Mouse (Mus musculus): ENCODE measurements at regions not wholly inside any gene's neighbourhood (a gene's known extent, or its start where the extent isn't known, plus 50 kb on each side); places are given as distances from the start of the nearest gene placed in this dataset.
"Not testable (repeated sequence)": the region's sequence is repeated elsewhere in the genome, so short reads cannot be mapped to it uniquely, and the experiment has no call there.

DNA sequence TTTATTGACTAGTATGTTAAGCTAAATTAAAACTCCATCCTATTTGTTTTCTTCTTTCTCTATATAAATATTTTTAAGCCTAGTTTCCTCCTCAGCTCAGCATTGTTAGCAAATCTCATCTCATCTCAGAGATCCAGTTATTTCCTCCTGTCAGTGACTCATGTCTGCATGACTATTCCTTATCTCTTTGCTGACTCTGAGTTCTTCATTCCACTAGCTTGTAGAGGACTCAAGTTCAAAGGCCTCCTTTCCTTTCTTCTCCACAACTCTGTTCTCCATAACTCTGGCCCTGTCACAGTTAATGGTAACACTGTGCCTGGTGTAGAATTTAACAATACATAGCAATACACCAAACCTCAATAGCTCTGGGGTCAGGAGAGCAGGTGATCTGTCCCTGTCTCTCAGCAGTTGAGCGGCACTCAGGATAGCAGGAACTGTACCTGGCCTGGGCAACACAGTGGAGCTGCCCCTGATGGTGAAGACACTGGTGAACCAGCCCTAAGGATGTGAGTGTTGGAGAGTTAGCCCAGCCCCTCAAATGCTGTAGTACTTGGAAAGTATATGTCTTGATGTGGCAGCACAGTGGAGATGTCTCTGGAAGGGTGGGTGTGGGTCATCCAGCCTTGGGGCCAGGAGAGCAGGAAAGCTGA lies 213.3 kb upstream of the Atp10a start:
- H3K27me3 ChIP-seq (replicated peaks) = no peaks in the 10 kb centered on the region
- 92% methylated on average over 1 of the region's 1 CpGs for WGBS
- no peak overlapping the region for H3K4me3 ChIP-seq
- no peaks in the 10 kb centered on the region for H3K36me3 ChIP-seq
- H3K27ac ChIP-seq = no peak overlapping the region
- H3K9me3 ChIP-seq = no peaks in the 10 kb centered on the region
- ATAC-seq (ENCODE audit: low FRiP score, low read depth) = no peak
- no peak overlapping the region for H3K4me2 ChIP-seq (replicated peaks)
- no peak overlapping the region for H3K9ac ChIP-seq
- H3K4me1 ChIP-seq = no peaks in the 10 kb centered on the region

DNA sequence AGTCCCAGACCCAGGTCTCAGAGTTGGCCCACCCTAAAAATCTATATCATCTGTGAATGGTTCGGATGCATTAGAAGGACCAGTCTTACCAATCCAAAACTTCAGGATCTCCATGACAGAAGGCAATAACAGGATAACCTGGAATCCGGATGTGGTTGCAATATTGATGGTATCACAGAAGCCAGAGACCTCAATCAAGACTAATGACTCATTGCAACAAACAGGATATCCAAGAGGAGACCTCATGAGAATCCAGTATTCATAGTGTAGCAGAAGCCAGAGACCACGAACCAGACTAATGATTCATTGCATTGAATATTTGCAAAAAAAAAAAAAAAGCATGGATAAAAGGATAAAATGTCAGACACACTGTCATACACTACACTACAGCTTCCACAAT lies 212.7 kb upstream of the Atp10a start:
- no peaks in the 10 kb centered on the region for H3K27me3 ChIP-seq (replicated peaks)
- no peaks in the 10 kb centered on the region for H3K36me3 ChIP-seq
- H3K4me2 ChIP-seq (replicated peaks) = no peak overlapping the region
- no peaks in the 10 kb centered on the region for H3K9me3 ChIP-seq
- H3K9ac ChIP-seq = no peak overlapping the region
- no peak overlapping the region for H3K27ac ChIP-seq
- ATAC-seq (ENCODE audit: low FRiP score, low read depth) = no peak
- WGBS = 91% methylated on average over 3 of the region's 3 CpGs
- H3K4me1 ChIP-seq = no peaks in the 10 kb centered on the region
- no peak overlapping the region for H3K4me3 ChIP-seq

DNA sequence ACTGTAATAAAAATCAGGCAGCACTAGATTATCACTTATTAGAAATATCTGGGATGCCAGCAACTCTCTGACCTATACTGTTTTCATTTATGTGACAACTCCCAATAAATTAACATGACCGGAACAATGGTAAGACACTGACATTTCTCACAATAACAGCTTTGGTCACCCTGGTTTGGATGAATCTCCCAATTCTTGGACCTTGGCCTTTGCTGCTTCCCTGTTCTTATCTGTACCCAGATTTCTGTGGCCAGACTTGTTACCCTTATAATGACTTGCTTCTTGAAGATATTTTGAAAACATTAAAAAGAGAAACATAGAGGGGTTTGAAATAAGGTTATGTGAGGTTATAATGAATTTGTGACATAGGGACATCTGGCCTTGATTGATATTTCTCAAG lies 210.2 kb upstream of the Atp10a start:
- Histone ChIP-seq H3K27me3 (replicated peaks) (no peaks in the 10 kb centered on the region), H3K36me3 (no peaks in the 10 kb centered on the region), H3K4me2 (replicated peaks) (no peak overlapping the region), H3K4me3 (no peak overlapping the region), H3K27ac (no peak overlapping the region), H3K9me3 (no peaks in the 10 kb centered on the region), H3K4me1 (no peaks in the 10 kb centered on the region), H3K9ac (no peak overlapping the region)
- 89% methylated on average over 1 of the region's 1 CpGs for WGBS
- ATAC-seq (ENCODE audit: low FRiP score, low read depth) = no peak

DNA sequence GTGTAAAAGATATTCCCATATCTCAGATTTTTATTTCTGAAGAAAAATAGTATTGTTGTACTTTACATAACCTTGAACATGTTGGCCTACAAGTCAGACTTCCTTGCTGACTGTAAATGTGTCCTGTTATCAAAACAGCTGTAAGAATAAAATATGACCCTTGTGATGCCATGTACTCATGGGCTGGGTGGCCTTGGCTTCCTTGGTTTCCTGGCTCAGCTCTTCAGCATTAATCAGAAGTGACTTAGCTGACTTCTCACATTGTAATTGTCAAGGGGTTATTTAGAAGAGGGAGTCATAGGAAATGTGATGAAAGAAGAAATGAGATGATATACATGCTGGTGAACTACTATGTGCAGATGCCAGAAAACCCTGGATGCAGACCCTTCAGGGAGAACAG lies 209.7 kb upstream of the Atp10a start:
- H3K27ac ChIP-seq = no peak overlapping the region
- H3K36me3 ChIP-seq = no peaks in the 10 kb centered on the region
- H3K9ac ChIP-seq = no peak overlapping the region
- no peak overlapping the region for H3K4me2 ChIP-seq (replicated peaks)
- no peaks in the 10 kb centered on the region for H3K4me1 ChIP-seq
- no peak for ATAC-seq (ENCODE audit: low FRiP score, low read depth)
- no peak overlapping the region for H3K4me3 ChIP-seq
- no peaks in the 10 kb centered on the region for H3K9me3 ChIP-seq
- H3K27me3 ChIP-seq (replicated peaks) = no peaks in the 10 kb centered on the region

DNA sequence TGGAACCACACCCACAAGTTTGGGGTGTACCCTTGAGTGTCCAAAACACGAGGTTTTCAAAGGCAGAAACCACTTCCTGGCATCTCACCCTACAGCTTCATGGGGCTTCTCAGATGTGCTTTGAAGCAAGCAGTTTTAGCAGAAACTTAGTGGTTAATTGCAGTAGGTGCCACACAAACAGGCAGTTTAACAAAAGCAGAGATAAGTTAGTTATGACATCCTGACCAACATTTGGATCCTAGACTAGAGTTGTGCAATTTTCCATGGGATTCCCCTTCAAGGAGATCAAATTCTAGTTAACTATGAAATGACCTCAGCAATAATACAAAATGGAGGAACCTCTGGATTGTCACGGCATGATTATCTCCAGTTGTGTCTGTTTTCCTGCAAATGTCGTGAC lies 207.2 kb upstream of the Atp10a start:
- Histone ChIP-seq H3K4me3 (no peak overlapping the region), H3K4me1 (no peaks in the 10 kb centered on the region), H3K27me3 (replicated peaks) (no peaks in the 10 kb centered on the region), H3K36me3 (no peaks in the 10 kb centered on the region), H3K9me3 (no peaks in the 10 kb centered on the region), H3K4me2 (replicated peaks) (no peak overlapping the region), H3K9ac (no peak overlapping the region), H3K27ac (no peak overlapping the region)
- ATAC-seq (ENCODE audit: low FRiP score, low read depth) = no peak
- WGBS = 72% methylated on average over 3 of the region's 3 CpGs

DNA sequence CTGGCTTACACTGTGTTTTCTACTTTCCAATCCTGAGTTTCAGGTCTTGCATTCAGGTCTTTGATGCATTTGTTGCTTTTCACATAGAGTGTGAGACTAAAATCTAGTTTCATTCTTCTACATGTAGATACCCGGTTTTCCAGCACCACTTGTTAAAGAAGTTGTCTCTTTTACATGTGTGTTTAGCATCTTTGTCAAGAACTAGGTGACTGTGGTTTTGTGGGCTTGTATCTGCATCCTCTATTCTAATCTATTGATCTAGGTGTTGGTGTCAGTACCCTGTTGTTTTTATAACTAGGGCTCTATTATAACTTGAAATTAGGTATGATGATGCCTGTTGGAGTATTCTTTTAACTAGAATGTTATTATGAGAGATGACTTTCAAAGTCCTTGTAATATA lies 204.0 kb upstream of the Atp10a start:
- H3K9ac ChIP-seq = no peak overlapping the region
- no peak for ATAC-seq (ENCODE audit: low FRiP score, low read depth)

DNA sequence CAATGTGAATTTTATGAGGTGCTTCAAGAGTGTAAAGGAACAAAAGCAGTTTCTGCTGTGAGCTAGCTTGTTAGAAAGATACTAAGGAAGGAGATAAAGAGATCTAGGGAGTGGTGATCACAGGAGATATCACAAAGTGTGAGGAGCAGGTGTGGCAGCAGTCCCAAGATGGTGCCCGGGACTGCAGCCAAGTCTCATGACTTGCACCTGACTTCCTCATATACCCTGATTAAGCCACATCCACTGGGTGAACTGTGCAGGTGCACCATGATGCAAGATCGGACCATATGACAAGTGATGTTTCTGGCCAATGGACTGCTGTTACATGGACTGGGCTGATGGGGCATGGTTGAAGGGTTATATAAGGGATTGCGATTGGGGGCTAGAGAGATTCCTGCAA lies 197.8 kb upstream of the Atp10a start:
- not testable (repeated sequence) for H3K4me1 ChIP-seq; H3K4me2 ChIP-seq (replicated peaks); H3K27me3 ChIP-seq (replicated peaks); H3K4me3 ChIP-seq; H3K9ac ChIP-seq; H3K9me3 ChIP-seq; H3K27ac ChIP-seq; ATAC-seq (ENCODE audit: low FRiP score, low read depth); H3K36me3 ChIP-seq
- 94% methylated on average over 3 of the region's 3 CpGs for WGBS

More for the DNA sequence above, 204.0 kb upstream of the Atp10a start:
- no peaks in the 10 kb centered on the region for H3K9me3 ChIP-seq
- no peaks in the 10 kb centered on the region for H3K4me1 ChIP-seq
- 69% methylated on average over 1 of the region's 1 CpGs for WGBS
- H3K27me3 ChIP-seq (replicated peaks) = no peaks in the 10 kb centered on the region
- no peak overlapping the region for H3K27ac ChIP-seq
- no peak overlapping the region for H3K4me2 ChIP-seq (replicated peaks)
- no peak overlapping the region for H3K4me3 ChIP-seq
- no peaks in the 10 kb centered on the region for H3K36me3 ChIP-seq

DNA sequence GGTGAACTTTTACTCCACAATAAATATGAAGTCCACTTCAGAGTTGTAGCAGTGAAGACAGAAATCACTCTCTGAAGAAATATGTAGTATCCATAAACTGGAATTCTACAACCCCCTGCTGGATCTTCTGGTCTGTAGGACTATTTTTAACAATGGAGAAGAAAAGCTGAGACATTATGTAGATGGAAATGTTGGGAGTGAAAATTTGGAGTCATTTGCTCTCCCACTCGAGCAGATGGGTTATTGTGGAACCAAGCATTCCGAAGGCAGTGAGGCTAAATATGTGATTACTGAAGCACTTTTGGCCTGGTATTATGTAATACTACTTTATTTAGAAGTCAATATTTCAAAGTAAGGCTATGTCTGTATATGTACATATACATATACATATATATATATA lies 195.0 kb upstream of the Atp10a start:
- Histone ChIP-seq H3K27ac (no peak overlapping the region), H3K4me2 (replicated peaks) (no peak overlapping the region), H3K9me3 (no peaks in the 10 kb centered on the region), H3K9ac (no peak overlapping the region), H3K27me3 (replicated peaks) (no peaks in the 10 kb centered on the region), H3K4me3 (no peak overlapping the region), H3K4me1 (no peaks in the 10 kb centered on the region), H3K36me3 (no peaks in the 10 kb centered on the region)
- WGBS = 88% methylated on average over 2 of the region's 2 CpGs
- no peak for ATAC-seq (ENCODE audit: low FRiP score, low read depth)

DNA sequence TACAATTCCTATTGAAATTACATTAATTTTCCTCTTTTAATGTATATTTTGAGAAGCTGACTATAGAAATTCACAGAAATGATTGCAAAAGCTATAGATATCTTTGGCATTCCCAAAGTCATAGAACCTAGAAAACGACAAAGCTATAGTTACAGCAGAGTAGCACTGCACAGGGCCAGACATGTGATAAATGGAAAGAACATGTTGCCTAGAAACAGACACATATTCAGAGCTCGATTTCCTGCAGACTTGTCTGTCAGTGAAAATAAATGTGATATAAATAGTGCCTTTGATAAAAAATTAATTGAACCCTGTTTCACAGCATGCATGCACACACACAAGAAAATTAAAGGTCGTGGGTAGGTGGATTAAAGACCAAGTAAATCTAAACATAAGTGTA lies 182.8 kb upstream of the Atp10a start:
- Histone ChIP-seq H3K9ac (no peak overlapping the region), H3K4me1 (no peaks in the 10 kb centered on the region), H3K9me3 (no peaks in the 10 kb centered on the region), H3K4me2 (replicated peaks) (no peak overlapping the region), H3K27ac (no peak overlapping the region), H3K27me3 (replicated peaks) (no peaks in the 10 kb centered on the region), H3K36me3 (no peaks in the 10 kb centered on the region), H3K4me3 (no peak overlapping the region)
- 64% methylated on average over 3 of the region's 3 CpGs for WGBS
- ATAC-seq (ENCODE audit: low FRiP score, low read depth) = no peak

DNA sequence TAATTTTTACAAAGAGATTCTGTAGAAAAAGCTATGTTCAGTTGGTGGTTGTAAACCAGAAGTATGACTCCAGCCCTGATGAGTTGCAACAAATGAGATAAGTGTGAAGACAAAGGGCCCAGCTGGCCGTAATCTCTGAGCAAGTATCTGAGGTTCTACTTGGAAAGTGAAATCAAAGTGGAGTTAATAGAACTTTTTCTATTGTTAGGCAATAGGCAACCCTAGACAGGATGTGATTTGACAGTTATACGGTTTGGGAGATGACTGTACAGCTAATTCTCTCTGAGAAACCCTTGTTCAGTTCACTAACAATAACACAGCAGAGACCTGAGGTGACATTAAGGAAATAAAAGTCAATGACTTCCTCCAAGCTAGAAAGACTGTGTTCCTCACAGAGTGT lies 180.8 kb upstream of the Atp10a start:
- Histone ChIP-seq H3K36me3 (no peaks in the 10 kb centered on the region), H3K27ac (no peak overlapping the region), H3K9ac (no peak overlapping the region), H3K4me1 (no peaks in the 10 kb centered on the region), H3K27me3 (replicated peaks) (no peaks in the 10 kb centered on the region), H3K4me3 (no peak overlapping the region), H3K9me3 (no peaks in the 10 kb centered on the region), H3K4me2 (replicated peaks) (no peak overlapping the region)
- 77% methylated on average over 2 of the region's 2 CpGs for WGBS
- ATAC-seq (ENCODE audit: low FRiP score, low read depth) = no peak

DNA sequence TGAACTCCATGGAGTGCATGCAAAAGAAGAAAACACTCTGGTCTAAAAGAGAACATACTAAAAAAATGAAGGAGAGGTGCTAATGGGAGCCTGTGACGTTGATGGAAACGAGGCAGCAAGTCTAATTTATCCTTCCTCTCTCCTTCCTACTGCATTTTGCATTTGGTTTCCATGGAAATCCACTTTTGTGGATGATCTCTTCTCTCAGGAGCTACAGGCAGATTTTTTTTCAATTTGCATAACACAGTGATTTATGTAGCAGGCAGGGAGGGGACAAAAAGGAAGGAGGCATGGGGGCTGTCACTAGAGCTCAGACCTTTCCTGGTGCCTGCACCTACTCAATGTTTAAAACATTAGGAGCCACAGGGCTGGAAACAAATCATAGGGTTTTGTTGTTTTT lies 167.7 kb upstream of the Atp10a start:
- no peak overlapping the region for H3K27ac ChIP-seq
- no peak overlapping the region for H3K4me2 ChIP-seq (replicated peaks)
- no peak for ATAC-seq (ENCODE audit: low FRiP score, low read depth)
- H3K36me3 ChIP-seq = no peaks in the 10 kb centered on the region
- H3K4me1 ChIP-seq = no peaks in the 10 kb centered on the region
- H3K27me3 ChIP-seq (replicated peaks) = no peaks in the 10 kb centered on the region
- H3K9ac ChIP-seq = no peak overlapping the region
- WGBS = 42% methylated on average over 2 of the region's 2 CpGs
- no peak overlapping the region for H3K4me3 ChIP-seq
- H3K9me3 ChIP-seq = no peaks in the 10 kb centered on the region

Measured in neural tube, embryonic 12.5 days (tissue).